Mouse (Mus musculus): ENCODE measurements at regions not wholly inside any gene's neighbourhood (a gene's known extent, or its start where the extent isn't known, plus 50 kb on each side); places are given as distances from the start of the nearest gene placed in this dataset.

DNA sequence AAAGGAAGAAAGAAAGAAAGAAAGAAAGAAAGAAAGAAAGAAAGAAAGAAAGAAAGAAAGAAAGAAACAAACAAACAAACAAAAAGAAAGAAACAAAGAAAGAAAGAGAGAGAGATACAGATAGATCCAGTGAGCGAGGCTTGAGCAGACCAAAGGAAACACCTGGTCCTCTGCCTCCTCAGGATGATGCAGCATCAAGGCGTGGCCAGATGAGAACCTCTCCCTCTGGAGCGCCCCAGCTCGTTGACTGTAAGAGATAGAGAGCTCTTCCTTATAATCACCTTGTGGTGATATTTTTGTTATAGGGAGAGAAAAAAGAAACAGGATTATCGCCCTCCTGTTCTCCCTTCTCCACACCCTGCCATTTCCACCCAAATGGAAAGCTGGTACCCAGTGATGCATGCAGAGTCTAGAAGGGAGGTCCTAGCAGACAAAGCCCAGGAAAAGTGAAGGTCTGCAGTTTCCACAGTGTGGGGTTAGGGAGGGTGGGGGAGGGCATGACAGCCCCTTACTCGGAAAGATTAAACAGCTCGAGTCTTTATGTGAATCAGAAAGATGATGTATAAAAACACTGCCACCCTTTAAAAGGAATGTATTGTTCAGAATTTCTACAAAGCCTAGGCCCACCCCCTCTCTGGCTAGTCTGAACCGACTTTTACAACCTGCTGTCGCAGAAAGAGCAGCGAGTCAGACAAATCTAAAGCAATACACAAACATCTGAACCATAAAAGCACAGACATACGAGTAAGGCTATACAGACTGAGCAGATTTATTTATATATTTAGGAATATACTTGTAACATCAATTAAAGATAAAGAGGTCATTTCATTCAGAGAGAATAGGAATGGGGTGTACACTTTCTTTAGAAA, 62.7 kb upstream of the Ipo5 start:
- intact Hi-C loops (cut with DNase I) = no loop called here
- no peak for DNase-seq (ENCODE audit: low spot score in 2 of 2)

DNA sequence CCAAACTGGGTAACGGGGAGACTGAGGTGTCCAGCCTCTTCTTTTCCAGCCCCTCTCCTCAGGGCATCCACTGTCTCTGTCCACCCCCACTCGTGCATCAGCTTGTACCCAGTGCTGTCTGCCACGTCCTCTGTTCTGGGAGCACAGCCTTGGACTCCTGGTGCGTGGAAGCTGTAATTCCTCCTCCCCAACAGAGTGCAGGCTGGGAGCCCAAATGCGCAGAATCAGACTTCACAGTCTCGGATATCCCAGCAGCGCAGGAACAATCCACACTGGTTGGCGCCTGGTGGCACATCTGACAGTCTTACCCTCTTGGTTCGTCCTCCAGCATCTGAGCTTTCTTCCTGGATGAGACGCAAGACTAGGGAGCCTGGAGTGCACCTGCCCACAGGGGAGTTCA, 61.9 kb upstream of the Ipo5 start:
- intact Hi-C loops (cut with DNase I) = no loop called here

DNA sequence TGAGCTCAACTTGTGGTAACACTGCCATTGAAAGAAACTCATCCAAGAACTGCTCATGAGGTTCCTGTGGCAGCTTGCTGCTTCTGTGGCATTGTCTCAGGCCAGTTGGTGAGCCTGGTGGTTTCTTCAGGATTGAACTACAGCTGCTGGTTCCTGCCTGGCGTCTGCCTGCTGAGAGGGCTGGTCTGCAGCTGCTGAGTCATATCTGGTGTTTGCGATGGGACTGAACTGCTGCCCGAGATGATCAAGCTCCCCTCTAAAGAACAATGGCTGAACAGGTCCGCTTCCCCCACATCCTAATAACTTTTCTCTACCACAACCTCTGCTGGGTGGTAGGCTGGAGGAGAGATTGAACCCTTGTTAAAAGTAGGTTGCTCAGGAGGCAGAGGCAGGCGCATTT, 57.4 kb upstream of the Ipo5 start:
- intact Hi-C loops (cut with DNase I) = no loop called here
- no peak for DNase-seq (ENCODE audit: low spot score in 2 of 2)

More for the DNA sequence above, 61.9 kb upstream of the Ipo5 start:
- DNase-seq (ENCODE audit: low spot score in 2 of 2) = no peak

GRCm38 (mm10) chr14:120854559-120854958, 56.5 kb upstream of the Ipo5 start:
- intact Hi-C loops (cut with DNase I) = no loop called here
- no peak for DNase-seq (ENCODE audit: low spot score in 2 of 2)

GRCm38 (mm10) chr14:120855181-120855580, 55.8 kb upstream of the Ipo5 start:
- intact Hi-C loops (cut with DNase I) = no loop called here

More at GRCm38 (mm10) chr14:120855181-120855580, 55.8 kb upstream of the Ipo5 start:
- DNase-seq (ENCODE audit: low spot score in 2 of 2) = peak; percentile 67 to 78

All from left cerebral cortex, postnatal 36 days (tissue).